Mouse (Mus musculus) neural tube, embryonic 11.5 days (tissue): ENCODE data around the gene Man2a2. TPM values are rescaled to one million over a fixed set of nuclear protein-coding genes. Genes with fewer than 3 reads are reported as not detected.

ENCODE experiments used
- ATAC-seq: fragments of 200-750 bp; cut with Nextera tagmentation; 2 replicates; pipeline ENCODE4 v1.8.0; 2017; ENCODE audit warnings: moderate number of reproducible peaks, mild to moderate bottlenecking, moderate TSS enrichment, moderate library complexity; ENCODE audit not compliant: insufficient read depth, low FRiP score, low TSS enrichment
- DNase-seq: peaks from one replicate; pipeline ENCODE4 v3.0.0-alpha.2; 2015; ENCODE audit warnings: low spot score
- H3K27ac ChIP-seq: fragments of 300-500 bp; sonication (generic); 2 replicates; pipeline ENCODE4 v1.5.1; 2014; ENCODE audit warnings: low read depth, mild to moderate bottlenecking, low read length
- H3K27me3 ChIP-seq: fragments of 300-500 bp; sonication (generic); 2 replicates; pipeline ENCODE4 v1.6.1; 2014; ENCODE audit warnings: mild to moderate bottlenecking, low read length, mixed read lengths; ENCODE audit not compliant: control insufficient read depth, insufficient read depth
- H3K36me3 ChIP-seq: fragments of 300-500 bp; sonication (generic); 2 replicates; pipeline ENCODE4 v1.6.1; 2014; ENCODE audit warnings: mild to moderate bottlenecking, low read length, moderate library complexity, mixed read lengths; ENCODE audit not compliant: control insufficient read depth, insufficient read depth
- H3K4me1 ChIP-seq: fragments of 300-500 bp; sonication (generic); 2 replicates; pipeline ENCODE4 v1.6.1; 2014; ENCODE audit warnings: low read length, mixed read lengths; ENCODE audit not compliant: control insufficient read depth, insufficient read depth
- H3K4me2 ChIP-seq: fragments of 300-500 bp; sonication (generic); 2 replicates; pipeline ENCODE4 v1.6.1; 2014; ENCODE audit warnings: low read depth, mild to moderate bottlenecking, moderate library complexity
- H3K4me3 ChIP-seq: fragments of 300-500 bp; sonication (generic); 2 replicates; pipeline ENCODE4 v1.5.1; 2014; ENCODE audit warnings: low read depth, low read length
- H3K9ac ChIP-seq: fragments of 300-500 bp; sonication (generic); 2 replicates; pipeline ENCODE4 v1.6.1; 2014; ENCODE audit warnings: mild to moderate bottlenecking, low read length
- H3K9me3 ChIP-seq: fragments of 300-500 bp; sonication (generic); 2 replicates; pipeline ENCODE4 v1.6.1; 2016; ENCODE audit warnings: low read length; ENCODE audit not compliant: control insufficient read depth
- WGBS: fragments of 180-500 bp; shearing (Covaris S2); extraction: QIAGEN DNeasy Blood & Tissue Kit; methylation state at CpG from one replicate; pipeline ENCODE4 v1.1.7; 2014; 5-methylcytosine and 5-hydroxymethylcytosine counted together
- polyA plus RNA-seq: library from polyadenylated mRNA; unstranded; fragments of >200 nt; fragmentation: Nextera tagmentation; extraction: Ambion mirVana; gene quantifications from 2 replicates; pipeline ENCODE4 v1.2.1, GENCODE M21; 2014

Man2a2 gene
- polyA plus RNA-seq, 1 experiment from 2014 or later: 9.7 TPM

DNA sequence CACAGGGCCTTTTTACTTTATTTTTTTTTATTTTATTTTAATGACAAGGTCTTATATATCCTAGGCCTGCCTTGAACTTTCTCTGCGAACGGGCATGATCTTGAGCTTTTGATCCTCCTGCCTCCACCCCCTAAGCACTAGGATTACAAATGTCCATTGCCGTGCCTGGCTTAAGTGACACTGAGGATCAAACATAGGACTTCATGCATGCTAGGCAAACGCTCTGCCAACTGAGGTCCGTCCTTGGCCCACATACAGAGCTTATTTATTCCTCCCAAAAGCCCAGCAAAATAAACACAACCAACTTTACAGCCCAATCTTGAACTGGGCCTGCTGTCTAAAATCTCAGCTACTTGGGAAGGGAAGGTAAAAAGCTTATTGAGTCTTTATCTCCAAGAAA, 41.6 kb upstream of the Man2a2 start:
- no peaks in the 10 kb centered on the region for H3K36me3 ChIP-seq
- no peaks in the 10 kb centered on the region for H3K27me3 ChIP-seq
- DNase-seq (no peak), ATAC-seq (no peak)
- 74% methylated on average over 5 of the region's 5 CpGs for WGBS
- H3K9ac ChIP-seq: no peak overlapping the region
- no peak overlapping the region for H3K27ac ChIP-seq
- H3K4me3 ChIP-seq: no peak overlapping the region
- H3K4me2 ChIP-seq: no peak overlapping the region
- H3K9me3 ChIP-seq: no peaks in the 10 kb centered on the region
- H3K4me1 ChIP-seq: no peaks in the 10 kb centered on the region

DNA sequence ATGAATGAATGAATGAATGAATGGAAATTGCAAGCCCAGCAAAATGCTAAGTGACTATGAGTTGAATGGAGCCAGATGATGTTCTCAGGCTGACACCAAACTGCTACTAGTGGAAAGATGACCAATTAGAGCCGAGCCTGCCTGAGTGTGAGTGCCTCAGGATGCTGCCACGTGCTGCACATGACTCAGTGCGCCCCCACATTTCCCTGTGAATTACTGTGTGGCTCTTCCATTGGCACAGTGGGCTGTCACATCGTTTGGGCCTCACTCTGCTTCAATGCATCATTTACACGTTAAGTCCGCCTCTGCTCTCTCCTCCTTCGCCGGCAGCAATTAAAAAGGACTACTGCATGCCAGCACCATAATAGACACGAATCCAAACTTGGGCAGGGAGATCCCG, 41.1 kb upstream of the Man2a2 start:
- WGBS: 72% methylated on average over 10 of the region's 10 CpGs
- H3K27ac ChIP-seq: no peak overlapping the region
- H3K4me2 ChIP-seq: no peak overlapping the region
- no peak overlapping the region for H3K9ac ChIP-seq
- no peaks in the 10 kb centered on the region for H3K36me3 ChIP-seq
- H3K27me3 ChIP-seq: no peaks in the 10 kb centered on the region
- H3K4me1 ChIP-seq: no peaks in the 10 kb centered on the region
- ATAC-seq (no peak), DNase-seq (no peak)
- no peak overlapping the region for H3K4me3 ChIP-seq
- H3K9me3 ChIP-seq: no peaks in the 10 kb centered on the region

- no peaks in the 10 kb centered on the region for H3K36me3 ChIP-seq
- WGBS: 86% methylated on average over 9 of the region's 9 CpGs
Observed at GRCm38 (mm10) chr7:80410380-80410779, 39.2 kb upstream of the Man2a2 start.

GRCm38 (mm10) chr7:80407712-80408111, 36.5 kb upstream of the Man2a2 start:
- Histone ChIP-seq H3K4me1 (no peaks in the 10 kb centered on the region), H3K4me2 (no peak overlapping the region), H3K27ac (no peak overlapping the region), H3K9ac (no peak overlapping the region), H3K36me3 (no peaks in the 10 kb centered on the region), H3K4me3 (no peak overlapping the region), H3K9me3 (no peaks in the 10 kb centered on the region), H3K27me3 (no peaks in the 10 kb centered on the region)
- 84% methylated on average over 9 of the region's 9 CpGs for WGBS
- DNase-seq: no peak
- no peak for ATAC-seq

More at GRCm38 (mm10) chr7:80410380-80410779, 39.2 kb upstream of the Man2a2 start:
- ATAC-seq (no peak), DNase-seq (no peak)
- no peak overlapping the region for H3K4me2 ChIP-seq
- H3K27me3 ChIP-seq: no peaks in the 10 kb centered on the region
- no peaks in the 10 kb centered on the region for H3K9me3 ChIP-seq
- no peaks in the 10 kb centered on the region for H3K4me1 ChIP-seq
- no peak overlapping the region for H3K27ac ChIP-seq
- no peak overlapping the region for H3K9ac ChIP-seq
- no peak overlapping the region for H3K4me3 ChIP-seq

- Histone ChIP-seq H3K36me3 (no peaks in the 10 kb centered on the region), H3K4me2 (no peak overlapping the region), H3K27me3 (no peaks in the 10 kb centered on the region), H3K9me3 (no peaks in the 10 kb centered on the region), H3K4me1 (peaks cover 5% of the 10 kb centered on the region), H3K9ac (no peak overlapping the region), H3K4me3 (no peak overlapping the region), H3K27ac (no peak overlapping the region)
- DNase-seq (no peak), ATAC-seq (no peak)
- WGBS: 90% methylated on average over 3 of the region's 3 CpGs
Observed at GRCm38 (mm10) chr7:80406186-80406585, 35.0 kb upstream of the Man2a2 start.

DNA sequence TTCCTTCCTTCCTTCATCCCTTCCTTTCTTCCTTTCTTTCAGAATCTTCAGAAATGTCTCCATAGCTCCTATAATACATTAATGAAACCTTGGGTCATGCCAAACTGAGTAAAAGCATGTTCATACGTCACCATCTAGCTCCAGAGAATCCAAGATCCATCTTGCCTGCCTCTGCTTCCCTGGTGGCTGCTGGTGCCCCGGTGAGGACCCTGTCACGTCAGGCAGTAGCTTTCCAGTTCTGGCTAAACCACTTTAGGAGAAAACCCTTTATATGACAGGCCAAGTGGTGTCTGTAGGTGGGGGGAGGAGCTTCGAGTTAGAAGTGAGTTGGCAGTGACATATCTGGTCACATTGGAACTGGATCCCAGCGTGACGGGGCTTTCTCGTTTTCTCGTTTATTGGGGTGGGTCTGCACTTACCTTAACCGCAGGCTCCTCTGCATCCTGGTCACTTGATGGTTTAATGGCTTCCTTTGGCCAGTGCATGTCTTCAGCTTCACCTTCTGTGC, 34.1 kb upstream of the Man2a2 start, which contains the start of gene Furin:
Gene Furin (minus strand): TSS at position 249 of the 508 bp plus-strand sequence.
- Histone ChIP-seq H3K27ac (no peak within 1 kb of the TSS), H3K4me3 (no peak within 1 kb of the TSS), H3K9ac (no peak within 1 kb of the TSS), H3K4me2 (no peak within 1 kb of the TSS), H3K27me3 (no peaks in the 10 kb centered on the region), H3K4me1 (peaks cover 9% of the 10 kb centered on the region), H3K36me3 (no peaks in the 10 kb centered on the region), H3K9me3 (no peaks in the 10 kb centered on the region)
- no peak for DNase-seq
- WGBS: 61% methylated on average over 9 of the region's 9 CpGs
- no peak for ATAC-seq

DNA sequence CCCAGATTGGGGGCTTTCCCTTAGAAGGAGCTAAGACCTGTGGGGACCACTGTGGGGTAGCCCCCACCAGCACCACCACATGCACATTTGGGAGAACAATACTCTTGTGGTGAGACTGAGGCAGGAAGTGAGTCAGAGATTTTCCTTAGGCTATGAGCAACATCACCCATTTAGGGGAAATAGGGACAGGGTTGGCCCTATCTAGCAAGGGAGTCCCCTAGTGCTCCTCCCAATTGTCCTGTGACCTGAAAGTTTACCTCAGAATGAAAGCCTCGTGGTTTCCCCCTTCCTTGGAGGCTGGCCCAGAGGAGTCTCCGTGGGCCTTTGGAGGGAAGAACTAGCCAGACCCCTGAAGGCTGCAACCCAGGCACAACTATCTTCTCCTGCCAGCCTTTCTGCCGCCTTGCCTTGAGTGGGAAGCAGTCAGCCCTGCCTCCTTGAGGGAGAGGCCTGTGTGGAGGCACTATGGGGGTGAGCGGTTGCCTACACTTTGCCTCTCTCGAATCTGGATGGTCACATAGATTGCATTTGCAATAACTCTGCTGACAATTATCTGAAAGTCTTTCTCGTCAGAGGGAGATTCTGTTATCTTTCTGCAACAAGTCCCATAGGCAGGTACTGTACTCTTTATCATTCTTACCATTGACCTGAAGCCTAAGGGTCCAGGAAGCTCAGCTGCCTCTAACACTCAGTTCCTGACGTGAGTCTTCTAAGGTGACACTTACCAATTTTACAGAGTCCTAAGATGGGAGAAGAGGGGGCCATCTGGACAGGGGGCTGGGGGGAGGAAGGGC, 33.1 kb upstream of the Man2a2 start:
- Histone ChIP-seq H3K9ac (no peak overlapping the region), H3K4me2 (no peak overlapping the region), H3K27me3 (no peaks in the 10 kb centered on the region), H3K4me3 (no peak overlapping the region), H3K27ac (no peak overlapping the region), H3K4me1 (peaks cover 12% of the 10 kb centered on the region), H3K9me3 (no peaks in the 10 kb centered on the region), H3K36me3 (no peaks in the 10 kb centered on the region)
- DNase-seq (no peak), ATAC-seq (no peak)
- 65% methylated on average over 7 of the region's 7 CpGs for WGBS

GRCm38 (mm10) chr7:80403551-80403950, 32.4 kb upstream of the Man2a2 start:
- no peaks in the 10 kb centered on the region for H3K36me3 ChIP-seq
- peaks cover 12% of the 10 kb centered on the region for H3K4me1 ChIP-seq
- peak overlapping the region; percentile 96; the same call in 1 of the 2 replicates for H3K4me2 ChIP-seq
- H3K4me3 ChIP-seq: no peak overlapping the region
- no peak overlapping the region for H3K9ac ChIP-seq
- H3K27me3 ChIP-seq: no peaks in the 10 kb centered on the region
- 56% methylated on average over 9 of the region's 9 CpGs for WGBS
- no peaks in the 10 kb centered on the region for H3K9me3 ChIP-seq
- ATAC-seq (no peak), DNase-seq (no peak)
- H3K27ac ChIP-seq: no peak overlapping the region
